Mouse (Mus musculus) CH12.LX (cell line): ENCODE measurements around the gene Tmem115. TPM values are rescaled to one million over a fixed set of nuclear protein-coding genes. Genes with fewer than 3 reads are reported as not detected.
A peak's percentile ranks its signal among the peaks of the same experiment; 100 is the strongest.

Source experiments
- DNase-seq: peaks from one replicate; pipeline ENCODE4 v3.0.0-alpha.2; 2013; ENCODE audit errors: extremely low read depth
- H3K27ac ChIP-seq: 2 replicates; pipeline ENCODE4 v1.5.1; 2012; ENCODE audit warnings: low read depth, mild to moderate bottlenecking, control low read depth, moderate library complexity; ENCODE audit not compliant: insufficient read depth
- H3K27me3 ChIP-seq: replicated peaks from 2 replicates; pipeline ENCODE3; 2012; ENCODE audit warnings: inconsistent platforms
- H3K36me3 ChIP-seq, 2 experiments: replicated peaks in 1 of 2; 2 replicates each; pipeline versions ENCODE3 to v1.6.1; 2012; ENCODE audit warnings: inconsistent platforms in 1 of 2, low read length in 1 of 2, mild to moderate bottlenecking in 1 of 2, mixed read lengths in 1 of 2, moderate library complexity in 1 of 2; ENCODE audit not compliant: control insufficient read depth in 1 of 2, insufficient read depth in 1 of 2
- H3K4me1 ChIP-seq, 2 experiments: 2 replicates each; pipeline ENCODE4 v1.6.1; 2012; ENCODE audit warnings: inconsistent platforms in 1 of 2, moderate library complexity in 1 of 2; ENCODE audit not compliant: insufficient read depth in 2 of 2, control insufficient read depth in 1 of 2
- H3K4me2 ChIP-seq: 2 replicates; pipeline ENCODE4 v1.6.1; 2012; ENCODE audit warnings: low read depth, mild to moderate bottlenecking, control low read depth; ENCODE audit not compliant: poor library complexity, insufficient read depth, severe bottlenecking
- H3K4me3 ChIP-seq, 3 experiments: fragments of 150-350 bp in 1 of 3; sonication (generic) in 1 of 3; replicated peaks in 1 of 3; 2 replicates each; pipeline versions ENCODE3 to v1.5.1; 2011 to 2012; ENCODE audit warnings: low read depth in 2 of 3, low read length in 2 of 3, mild to moderate bottlenecking in 2 of 3, moderate library complexity in 2 of 3, control low read depth in 1 of 3, improper control_type of control experiment in 1 of 3, inconsistent platforms in 1 of 3, mixed read lengths in 1 of 3; ENCODE audit not compliant: poor library complexity in 1 of 3
- H3K79me2 ChIP-seq: replicated peaks from 2 replicates; pipeline ENCODE4 v1.6.1; 2012; ENCODE audit warnings: mild to moderate bottlenecking, moderate library complexity; ENCODE audit not compliant: control insufficient read depth, poor library complexity, insufficient read depth, severe bottlenecking; ENCODE audit errors: extremely low read depth
- H3K9ac ChIP-seq: 2 replicates; pipeline ENCODE4 v1.6.1; 2012; ENCODE audit warnings: low read depth, mild to moderate bottlenecking, control low read depth, moderate library complexity; ENCODE audit not compliant: insufficient read depth
- H3K9me3 ChIP-seq: replicated peaks from 2 replicates; pipeline ENCODE3; 2012; ENCODE audit warnings: low read length, inconsistent platforms, mixed read lengths
- BHLHE40 ChIP-seq: IDR thresholded peaks from 2 replicates; pipeline ENCODE4 v1.6.1; 2011; ENCODE audit warnings: mild to moderate bottlenecking, low read depth, low read length, improper control_type of control experiment
- CHD1 ChIP-seq: IDR thresholded peaks from 2 replicates; pipeline ENCODE4 v1.6.1; 2012; ENCODE audit warnings: low read depth, low read length, improper control_type of control experiment, inconsistent platforms
- CHD2 ChIP-seq: IDR thresholded peaks from 2 replicates; pipeline ENCODE4 v1.6.1; 2011; ENCODE audit warnings: low read length, improper control_type of control experiment
- CTCF ChIP-seq, 2 experiments: IDR thresholded peaks in 1 of 2; conservative IDR thresholded peaks in 1 of 2; 2 replicates each; pipeline ENCODE4 v1.5.1; 2011 to 2012; ENCODE audit warnings: low read depth in 2 of 2, low read length in 2 of 2, improper control_type of control experiment in 1 of 2, inconsistent platforms in 1 of 2, mild to moderate bottlenecking in 1 of 2, moderate library complexity in 1 of 2
- E2F4 ChIP-seq: IDR thresholded peaks from 2 replicates; pipeline ENCODE4 v1.6.1; 2011; ENCODE audit warnings: low read depth, low read length, improper control_type of control experiment; ENCODE audit not compliant: insufficient replicate concordance
- ELF1 ChIP-seq: IDR thresholded peaks from 2 replicates; pipeline ENCODE4 v1.6.1; 2014; ENCODE audit warnings: low read depth, mild to moderate bottlenecking, inconsistent platforms, low read length, improper control_type of control experiment
- EP300 ChIP-seq: IDR thresholded peaks from 2 replicates; pipeline ENCODE4 v1.6.1; 2011; ENCODE audit warnings: low read length, improper control_type of control experiment
- ETS1 ChIP-seq: conservative IDR thresholded peaks from 2 replicates; pipeline ENCODE4 v1.6.1; 2012; ENCODE audit warnings: low read depth, mild to moderate bottlenecking, inconsistent platforms, low read length, improper control_type of control experiment, moderate library complexity
- GABPA ChIP-seq: IDR thresholded peaks from 2 replicates; pipeline ENCODE4 v1.6.1; 2012; ENCODE audit warnings: low read depth, low read length, improper control_type of control experiment, inconsistent platforms; ENCODE audit not compliant: insufficient replicate concordance
- HCFC1 ChIP-seq: IDR thresholded peaks from 2 replicates; pipeline ENCODE4 v1.6.1; 2012; ENCODE audit warnings: low read depth, mild to moderate bottlenecking, inconsistent platforms, low read length, improper control_type of control experiment
- JUN ChIP-seq: IDR thresholded peaks from 2 replicates; pipeline ENCODE4 v1.6.1; 2011; ENCODE audit warnings: low read depth, mild to moderate bottlenecking, low read length, improper control_type of control experiment, moderate library complexity; ENCODE audit not compliant: insufficient read depth
- JUND ChIP-seq: conservative IDR thresholded peaks from 2 replicates; pipeline ENCODE4 v1.6.1; 2011; ENCODE audit warnings: low read depth, low read length, improper control_type of control experiment
- KAT2A ChIP-seq: IDR thresholded peaks from 2 replicates; pipeline ENCODE4 v1.6.1; 2012; ENCODE audit warnings: low read length, improper control_type of control experiment, inconsistent platforms; ENCODE audit not compliant: insufficient replicate concordance
- MAX ChIP-seq: IDR thresholded peaks from 2 replicates; pipeline ENCODE4 v1.6.1; 2011; ENCODE audit warnings: low read length, improper control_type of control experiment
- MAZ ChIP-seq: IDR thresholded peaks from 2 replicates; pipeline ENCODE4 v1.6.1; 2012; ENCODE audit warnings: low read depth, mild to moderate bottlenecking, inconsistent platforms, low read length, improper control_type of control experiment, moderate library complexity
- MEF2A ChIP-seq: IDR thresholded peaks from 2 replicates; pipeline ENCODE4 v1.6.1; 2014; ENCODE audit warnings: low read depth, mild to moderate bottlenecking, inconsistent platforms, low read length, improper control_type of control experiment, borderline replicate concordance
- MXI1 ChIP-seq: IDR thresholded peaks from 2 replicates; pipeline ENCODE4 v1.6.1; 2011; ENCODE audit warnings: mild to moderate bottlenecking, low read depth, low read length, improper control_type of control experiment
- MYC ChIP-seq: IDR thresholded peaks from 2 replicates; pipeline ENCODE4 v1.6.1; 2011; ENCODE audit warnings: low read depth, mild to moderate bottlenecking, improper control_type of control experiment, low read length
- NELFE ChIP-seq: IDR thresholded peaks from 2 replicates; pipeline ENCODE4 v1.6.1; 2011; ENCODE audit warnings: low read depth, low read length, improper control_type of control experiment
- NRF1 ChIP-seq: IDR thresholded peaks from 2 replicates; pipeline ENCODE4 v1.6.1; 2014; ENCODE audit warnings: low read depth, mild to moderate bottlenecking, inconsistent platforms, low read length, improper control_type of control experiment, moderate library complexity
- POLR2A ChIP-seq: IDR thresholded peaks from 2 replicates; pipeline ENCODE4 v1.6.1; 2011; ENCODE audit warnings: low read depth, mild to moderate bottlenecking, improper control_type of control experiment, low read length
- POLR2AphosphoS2 ChIP-seq: IDR thresholded peaks from 2 replicates; pipeline ENCODE4 v1.6.1; 2011; ENCODE audit warnings: low read depth, low read length, improper control_type of control experiment
- RCOR1 ChIP-seq: conservative IDR thresholded peaks from 2 replicates; pipeline ENCODE4 v1.6.1; 2012; ENCODE audit warnings: low read depth, mild to moderate bottlenecking, inconsistent platforms, low read length, improper control_type of control experiment
- SIN3A ChIP-seq: IDR thresholded peaks from 2 replicates; pipeline ENCODE4 v1.6.1; 2012; ENCODE audit warnings: low read length, improper control_type of control experiment, inconsistent platforms
- TBP ChIP-seq: conservative IDR thresholded peaks from 2 replicates; pipeline ENCODE4 v1.6.1; 2011; ENCODE audit warnings: low read depth, low read length, improper control_type of control experiment
- TCF12 ChIP-seq: IDR thresholded peaks from 2 replicates; pipeline ENCODE4 v1.6.1; 2014; ENCODE audit warnings: low read depth, mild to moderate bottlenecking, inconsistent platforms, low read length, improper control_type of control experiment
- UBTF ChIP-seq: IDR thresholded peaks from 2 replicates; pipeline ENCODE4 v1.6.1; 2012; ENCODE audit warnings: low read depth, mild to moderate bottlenecking, inconsistent platforms, low read length, improper control_type of control experiment, moderate library complexity
- USF1 ChIP-seq: IDR thresholded peaks from 2 replicates; pipeline ENCODE4 v1.6.1; 2014; ENCODE audit warnings: low read depth, mild to moderate bottlenecking, inconsistent platforms, low read length, improper control_type of control experiment
- ZC3H11A ChIP-seq: IDR thresholded peaks from 2 replicates; pipeline ENCODE4 v1.6.1; 2012; ENCODE audit warnings: low read depth, mild to moderate bottlenecking, inconsistent platforms, low read length, improper control_type of control experiment
- ZKSCAN1 ChIP-seq: IDR thresholded peaks from 2 replicates; pipeline ENCODE4 v1.6.1; 2012; ENCODE audit warnings: low read depth, inconsistent platforms, low read length, improper control_type of control experiment, borderline replicate concordance
- ZMIZ1 ChIP-seq: IDR thresholded peaks from 2 replicates; pipeline ENCODE4 v1.6.1; 2012; ENCODE audit warnings: low read depth, mild to moderate bottlenecking, inconsistent platforms, low read length, improper control_type of control experiment
- ZNF384 ChIP-seq: IDR thresholded peaks from 2 replicates; pipeline ENCODE4 v1.6.1; 2012; ENCODE audit warnings: low read depth, low read length, improper control_type of control experiment, inconsistent platforms
- dilution Hi-C: fragments of 300-500 bp; cut with MboI; formaldehyde crosslinking; loops from 2 replicates; pipeline ENCODE4 v1.14.3; 2020; ENCODE audit warnings: low sequenced_read_pairs; ENCODE audit not compliant: extremely low pct_unique_long_range_greater_than_20kb, extremely low pct_ligation_motif_present
- in situ Hi-C: fragments of 300-500 bp; cut with MboI; formaldehyde crosslinking; loops from 3 replicates; pipeline ENCODE4 v1.14.3; 2019; ENCODE audit warnings: low sequenced_read_pairs, low pct_ligation_motif_present, low pct_unique_long_range_greater_than_20kb, mixed read lengths
- polyA plus RNA-seq: library from polyadenylated mRNA; unstranded; fragments of >175 nt; gene quantifications from 2 replicates; pipeline ENCODE4 v1.2.1, GENCODE M21; 2012; ENCODE audit warnings: low read depth; ENCODE audit not compliant: insufficient read length
- total RNA-seq, 2 experiments: library from RNA; depleted of rRNA; stranded (reverse); fragments of 300-350 nt in 1 of 2; fragments of >200 nt in 1 of 2; gene quantifications; 2 replicates each; pipeline ENCODE4 v1.2.3; 2012 to 2014

Gene Tmem115
- total and polyA plus RNA-seq, 3 experiments: 12.6 to 17.9 (median 13.0) TPM

DNA sequence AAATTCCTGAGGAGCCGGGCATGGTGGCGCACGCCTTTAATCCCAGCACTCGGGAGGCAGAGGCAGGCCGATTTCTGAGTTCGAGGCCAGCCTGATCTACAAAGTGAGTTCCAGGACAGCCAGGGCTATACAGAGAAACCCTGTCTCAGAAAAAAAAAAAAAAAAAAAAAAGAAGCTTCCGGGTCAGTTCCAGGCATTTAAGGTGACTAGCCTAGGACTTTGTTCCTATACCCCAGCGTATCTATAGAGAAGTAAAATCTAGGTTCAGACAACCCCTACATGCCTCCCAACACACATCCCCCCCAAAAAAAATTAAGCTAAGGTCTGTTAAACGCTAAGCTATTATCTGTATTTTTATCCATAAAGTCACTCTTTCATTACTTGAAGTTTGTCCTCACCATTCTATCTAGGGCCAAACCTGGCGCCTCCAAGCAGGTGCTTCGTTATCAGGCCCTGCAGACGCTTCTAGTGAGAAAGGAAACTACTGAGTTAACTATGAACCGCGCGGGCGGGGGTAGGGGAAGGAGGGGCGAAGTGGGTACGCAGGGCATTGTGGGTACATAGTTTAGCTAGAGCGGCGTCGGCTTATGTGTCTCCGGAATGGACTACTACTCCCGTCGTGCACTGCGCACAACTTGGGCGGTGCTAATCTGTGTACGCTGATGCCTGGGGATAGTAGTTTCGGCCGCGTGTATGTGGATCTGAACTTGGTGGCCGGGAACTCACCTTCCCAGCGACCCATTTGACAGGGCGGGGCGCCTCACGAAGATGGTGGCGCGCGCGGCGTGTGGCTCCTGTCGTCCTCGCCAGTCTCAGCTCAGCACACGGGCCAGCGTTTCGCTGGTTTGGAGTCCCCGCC lies 53.5 kb downstream of the Tmem115 start, which contains the start of gene Ifrd2 (continued):
- TF ChIP-seq USF1 (no peak), ZMIZ1 (peak; percentile 63; the same call in 1 of the 2 replicates), POLR2A (peak; percentile 93), CTCF (conservative IDR thresholded peaks at IDR 0.05 in 1 of 2, IDR thresholded peaks at IDR 0.05 in 1 of 2; ENCODE audit: low read depth in 2 of 2, low read length in 2 of 2) (no peak)

GRCm38 (mm10) chr9:107587833-107588639 lies 54.3 kb downstream of the Tmem115 start:
- Histone ChIP-seq H3K4me1 (peaks cover 8 to 22% of the 10 kb centered on the region in 2 experiments), H3K79me2 (peaks cover 18% of the 10 kb centered on the region), H3K9me3 (no peaks in the 10 kb centered on the region), H3K9ac (peak overlapping the region; percentile 67), H3K27me3 (no peaks in the 10 kb centered on the region), H3K27ac (no peak overlapping the region; the same call in 1 of the 2 replicates), H3K4me2 (peak overlapping the region; percentile 79), H3K36me3 (peaks cover 36 to 66% of the 10 kb centered on the region in 2 experiments), H3K4me3 (peak overlapping the region; percentile 83 to 92 (median 85))
- in situ Hi-C loops (no loop called here), dilution Hi-C loops (no loop called here)
- no peak for TF ChIP-seq JUND
- no peak for TF ChIP-seq RCOR1
- peak; percentile 76 for TF ChIP-seq SIN3A
- TF ChIP-seq HCFC1: no peak
- TF ChIP-seq ZMIZ1: no peak
- TF ChIP-seq CHD2: no peak
- 0 out of 2 replicates have a peak, but pooled peaks have one; percentile 8 for TF ChIP-seq E2F4
- TF ChIP-seq JUN: no peak
- TF ChIP-seq MYC: peak; percentile 99
- no peak for TF ChIP-seq ZKSCAN1
- TF ChIP-seq BHLHE40: peak; percentile 99
- no peak for TF ChIP-seq TCF12
- TF ChIP-seq CHD1: no peak
- TF ChIP-seq CTCF (conservative IDR thresholded peaks at IDR 0.05 in 1 of 2, IDR thresholded peaks at IDR 0.05 in 1 of 2; ENCODE audit: low read depth in 2 of 2, low read length in 2 of 2): no peak
- peak; percentile 76 for TF ChIP-seq ETS1
- TF ChIP-seq NRF1: no peak
- TF ChIP-seq UBTF: no peak
- TF ChIP-seq MEF2A: no peak
- TF ChIP-seq KAT2A: no peak
- TF ChIP-seq ELF1: no peak
- peak; percentile 95 for TF ChIP-seq MAX
- peak; percentile 96 for TF ChIP-seq MXI1
- TF ChIP-seq GABPA: no peak
- TF ChIP-seq ZNF384: no peak
- TF ChIP-seq TBP: no peak
- no peak for TF ChIP-seq ZC3H11A
- TF ChIP-seq USF1: peak; percentile 20
- no peak for TF ChIP-seq NELFE
- TF ChIP-seq EP300: no peak
- TF ChIP-seq MAZ: no peak
- no peak for TF ChIP-seq POLR2AphosphoS2
- DNase-seq: peak; percentile 53
